Mouse (Mus musculus): Measurements from ENCODE around the gene Rtn2.

DNA sequence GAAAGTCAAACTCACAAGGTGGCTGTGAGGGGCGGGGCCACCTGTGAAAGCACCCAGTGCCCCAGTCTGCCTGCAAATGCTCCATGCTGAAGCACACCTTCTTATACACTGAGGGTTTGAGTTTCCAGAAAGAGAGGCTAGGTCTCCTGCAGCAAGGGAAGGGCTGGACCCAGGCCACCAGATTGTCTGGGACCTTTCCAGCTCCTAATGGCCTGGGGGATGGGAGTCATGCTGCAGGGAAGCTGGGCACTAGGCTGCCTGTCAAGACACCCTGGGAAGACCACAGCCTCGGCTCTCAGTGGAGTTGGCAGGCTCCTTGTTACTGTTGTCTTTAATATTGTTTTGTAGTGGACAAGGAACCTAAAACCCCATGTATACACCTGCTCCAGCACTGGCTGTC lies 46.0 kb upstream of the Rtn2 start:
- TF ChIP-seq POLR2A (IDR thresholded peaks at IDR 0.05; ENCODE audit: borderline replicate concordance, extremely low read depth, insufficient read depth, insufficient read length, poor library complexity, severe bottlenecking) (no peak), CTCF (IDR thresholded peaks at IDR 0.05; ENCODE audit: borderline replicate concordance, extremely low read depth, insufficient read depth, insufficient read length) (no peak)

Measured in brain, embryonic 14.5 days (tissue).